Mouse (Mus musculus): Measurements from ENCODE around the gene 4931406P16Rik. TPM values are rescaled to one million over a fixed set of nuclear protein-coding genes. Genes with fewer than 3 reads are reported as not detected.

The 4931406P16Rik gene
- polyA plus RNA-seq, 1 experiment from 2014 or later = 25.2 TPM

DNA sequence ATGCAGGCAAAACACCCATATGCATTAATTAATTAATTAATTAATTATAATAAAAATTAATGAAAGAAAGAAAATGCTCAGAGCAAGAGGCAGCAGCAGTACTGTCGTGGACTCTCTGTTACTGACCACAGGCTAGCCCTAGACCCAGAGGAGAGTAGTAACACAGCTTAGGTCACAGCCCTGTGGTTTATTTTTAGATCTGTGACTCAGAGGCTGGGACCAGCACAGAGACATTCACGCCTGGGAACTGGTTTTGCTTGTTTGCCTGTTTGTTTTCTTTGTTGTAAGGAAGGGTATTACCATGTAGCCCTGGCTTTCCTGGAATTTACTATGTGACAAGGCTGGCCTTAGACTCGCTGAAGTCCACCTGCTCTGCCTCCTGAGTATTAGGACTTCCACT lies 14.1 kb upstream of the 4931406P16Rik start:
- Histone ChIP-seq H3K36me3 (no peaks in the 10 kb centered on the region), H3K9me3 (peaks cover 5% of the 10 kb centered on the region; the same call in 1 of the 2 replicates), H3K4me3 (no peak overlapping the region), H3K27ac (no peak overlapping the region), H3K27me3 (ENCODE audit: insufficient read depth, poor library complexity, severe bottlenecking) (no peaks in the 10 kb centered on the region), H3K4me1 (replicated peaks) (no peaks in the 10 kb centered on the region)
- 63% methylated on average over 3 of the region's 3 CpGs for WGBS
- no peak for DNase-seq (ENCODE audit: low spot score)

DNA sequence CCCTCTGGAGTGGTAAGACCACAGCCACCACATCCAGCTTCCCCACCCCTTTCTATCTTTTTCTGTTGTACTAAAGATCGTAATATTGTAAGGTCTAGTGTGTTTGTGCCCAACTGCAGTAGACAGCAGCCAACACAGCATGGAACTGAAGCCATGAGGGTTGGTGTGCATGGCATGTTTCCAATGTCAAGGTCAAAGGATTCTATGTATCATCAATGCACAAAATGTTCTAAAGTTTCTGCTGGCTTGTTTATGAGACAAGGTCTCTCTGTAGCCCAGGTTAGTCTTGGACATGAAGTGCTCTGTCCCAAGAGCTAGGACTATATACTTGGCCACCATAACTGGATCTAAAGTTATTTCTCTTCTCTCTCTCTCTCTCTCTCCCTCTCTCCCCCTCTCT lies 11.5 kb upstream of the 4931406P16Rik start:
- H3K27ac ChIP-seq = no peak overlapping the region
- H3K36me3 ChIP-seq = no peaks in the 10 kb centered on the region
- peaks cover 7% of the 10 kb centered on the region for H3K4me1 ChIP-seq (replicated peaks)
- H3K9me3 ChIP-seq = peaks cover 5% of the 10 kb centered on the region; the same call in 1 of the 2 replicates
- H3K4me3 ChIP-seq = no peak overlapping the region
- DNase-seq (ENCODE audit: low spot score) = no peak
- 92% methylated on average over 1 of the region's 1 CpGs for WGBS
- H3K27me3 ChIP-seq (ENCODE audit: insufficient read depth, poor library complexity, severe bottlenecking) = no peaks in the 10 kb centered on the region

DNA sequence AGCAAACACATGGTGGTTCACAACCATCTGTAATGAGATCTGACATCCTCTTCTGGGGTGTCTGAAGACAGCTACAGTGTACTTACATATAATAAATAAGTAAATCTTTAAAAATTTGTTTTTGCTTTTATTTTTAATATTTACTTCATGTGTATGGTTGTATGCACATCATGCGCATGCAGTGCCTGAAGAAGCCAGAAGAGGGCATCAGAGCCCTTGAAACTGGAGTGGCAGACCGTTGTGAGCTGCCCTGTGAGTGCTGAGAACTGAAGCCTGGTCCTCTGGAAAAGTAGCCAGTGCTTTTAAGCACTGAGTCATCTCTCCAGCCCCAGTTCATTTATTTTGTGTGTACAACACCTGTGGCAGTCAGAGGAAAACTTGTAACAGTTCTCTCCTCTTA lies 10.7 kb upstream of the 4931406P16Rik start:
- Histone ChIP-seq H3K36me3 (no peaks in the 10 kb centered on the region), H3K4me1 (replicated peaks) (peaks cover 8% of the 10 kb centered on the region), H3K27ac (no peak overlapping the region), H3K27me3 (ENCODE audit: insufficient read depth, poor library complexity, severe bottlenecking) (no peaks in the 10 kb centered on the region), H3K9me3 (peaks cover 5% of the 10 kb centered on the region; the same call in 1 of the 2 replicates), H3K4me3 (no peak overlapping the region)
- DNase-seq (ENCODE audit: low spot score) = no peak
- 94% methylated on average over 2 of the region's 2 CpGs for WGBS

DNA sequence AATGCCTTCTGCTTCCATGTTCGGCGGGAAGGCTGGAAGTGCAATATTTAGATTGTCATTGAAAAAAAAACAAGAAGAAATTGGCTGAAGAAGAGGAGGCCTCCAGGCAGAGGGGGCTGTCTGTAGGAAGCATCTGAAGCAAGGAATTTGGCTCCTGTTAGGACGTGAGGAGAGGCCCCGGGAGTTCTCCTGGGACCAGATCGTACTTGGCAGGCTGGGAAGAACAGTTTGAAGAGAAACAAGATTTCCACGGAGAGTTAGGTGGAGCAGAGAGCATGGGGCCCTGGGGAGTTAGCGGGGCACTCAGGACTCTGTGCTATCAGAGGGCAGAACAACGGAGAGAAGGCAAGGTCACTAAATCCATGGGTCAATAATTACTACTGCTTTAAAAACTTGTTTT lies 10.0 kb upstream of the 4931406P16Rik start:
- no peaks in the 10 kb centered on the region for H3K27me3 ChIP-seq (ENCODE audit: insufficient read depth, poor library complexity, severe bottlenecking)
- no peak overlapping the region for H3K4me3 ChIP-seq
- peaks cover 8% of the 10 kb centered on the region for H3K4me1 ChIP-seq (replicated peaks)
- no peaks in the 10 kb centered on the region for H3K36me3 ChIP-seq
- H3K27ac ChIP-seq = no peak overlapping the region
- H3K9me3 ChIP-seq = peaks cover 5% of the 10 kb centered on the region; the same call in 1 of the 2 replicates
- 84% methylated on average over 8 of the region's 8 CpGs for WGBS
- DNase-seq (ENCODE audit: low spot score) = no peak

DNA sequence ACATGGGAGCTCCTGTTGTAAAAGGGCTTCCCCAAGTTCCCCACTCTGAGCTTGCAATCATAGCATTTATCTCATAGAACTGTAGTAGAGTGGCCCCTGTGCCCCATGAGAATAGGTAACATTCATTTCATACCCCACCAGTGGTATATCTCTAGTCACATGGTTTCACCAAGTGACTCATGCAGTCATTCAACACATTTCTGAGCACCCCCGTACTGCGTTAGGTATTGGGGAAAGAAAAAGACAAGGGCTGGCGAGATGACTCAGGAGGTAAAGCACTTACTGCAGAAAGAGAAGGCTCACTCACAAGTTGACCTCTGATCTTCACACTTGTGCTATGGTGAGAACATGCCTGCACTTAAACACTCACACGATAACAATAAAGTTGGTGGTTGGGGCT lies 8.6 kb upstream of the 4931406P16Rik start:
- 94% methylated on average over 4 of the region's 4 CpGs for WGBS
- DNase-seq (ENCODE audit: low spot score) = no peak
- H3K4me3 ChIP-seq = no peak overlapping the region
- H3K27me3 ChIP-seq (ENCODE audit: insufficient read depth, poor library complexity, severe bottlenecking) = no peaks in the 10 kb centered on the region
- no peaks in the 10 kb centered on the region for H3K36me3 ChIP-seq
- peaks cover 5% of the 10 kb centered on the region; the same call in 1 of the 2 replicates for H3K9me3 ChIP-seq
- no peak overlapping the region for H3K27ac ChIP-seq
- peaks cover 8% of the 10 kb centered on the region for H3K4me1 ChIP-seq (replicated peaks)

DNA sequence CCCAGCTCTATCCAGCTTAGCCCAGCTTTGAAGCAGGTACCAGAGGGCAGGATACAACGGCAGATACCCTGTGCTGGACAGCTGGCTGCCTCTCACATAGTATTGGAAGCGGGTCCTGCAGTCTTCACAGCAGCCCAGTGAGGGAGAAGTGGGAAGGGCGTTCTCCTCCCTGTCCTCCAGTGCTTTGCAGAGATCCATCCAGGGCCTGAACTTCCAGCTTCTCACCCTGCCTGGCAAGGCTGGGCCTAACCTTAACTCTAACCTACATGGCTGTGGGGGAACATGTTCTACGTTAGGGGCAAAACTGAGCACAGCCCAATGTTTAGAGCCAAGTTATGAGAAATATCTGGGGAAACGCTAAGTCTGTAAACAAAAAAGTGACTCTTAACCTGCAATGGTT lies 7.8 kb upstream of the 4931406P16Rik start:
- Histone ChIP-seq H3K4me3 (no peak overlapping the region), H3K9me3 (peaks cover 5% of the 10 kb centered on the region; the same call in 1 of the 2 replicates), H3K36me3 (no peaks in the 10 kb centered on the region), H3K27ac (no peak overlapping the region), H3K27me3 (ENCODE audit: insufficient read depth, poor library complexity, severe bottlenecking) (no peaks in the 10 kb centered on the region), H3K4me1 (replicated peaks) (peaks cover 8% of the 10 kb centered on the region)
- WGBS = 90% methylated on average over 5 of the region's 5 CpGs
- no peak for DNase-seq (ENCODE audit: low spot score)

DNA sequence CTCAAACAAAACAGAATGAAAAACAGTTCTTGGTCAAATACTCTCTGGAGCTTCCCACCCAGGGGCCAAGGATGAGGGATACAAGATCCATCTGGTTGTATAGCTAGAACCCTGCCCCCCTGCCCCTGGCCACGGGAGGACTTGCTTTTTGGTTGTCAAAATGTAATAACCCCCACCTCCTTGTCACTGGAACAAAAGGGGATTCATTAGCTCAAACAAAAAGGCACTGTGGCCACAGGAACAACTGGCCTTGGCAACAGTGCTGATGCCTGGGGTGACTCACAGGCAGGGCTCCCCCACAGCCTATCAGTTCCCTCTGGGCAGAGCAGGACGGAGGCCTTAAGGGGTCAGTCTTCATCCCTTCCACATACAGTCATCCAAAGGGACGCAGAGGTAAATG lies 6.6 kb upstream of the 4931406P16Rik start:
- peak overlapping the region; percentile 47 for H3K27ac ChIP-seq
- H3K36me3 ChIP-seq = no peaks in the 10 kb centered on the region
- H3K27me3 ChIP-seq (ENCODE audit: insufficient read depth, poor library complexity, severe bottlenecking) = no peaks in the 10 kb centered on the region
- WGBS = 24% methylated on average over 3 of the region's 3 CpGs
- peak; percentile 17 for DNase-seq (ENCODE audit: low spot score)
- H3K4me1 ChIP-seq (replicated peaks) = peaks cover 8% of the 10 kb centered on the region
- H3K9me3 ChIP-seq = peaks cover 5% of the 10 kb centered on the region; the same call in 1 of the 2 replicates
- H3K4me3 ChIP-seq = peak overlapping the region; percentile 16; the same call in 1 of the 2 replicates

DNA sequence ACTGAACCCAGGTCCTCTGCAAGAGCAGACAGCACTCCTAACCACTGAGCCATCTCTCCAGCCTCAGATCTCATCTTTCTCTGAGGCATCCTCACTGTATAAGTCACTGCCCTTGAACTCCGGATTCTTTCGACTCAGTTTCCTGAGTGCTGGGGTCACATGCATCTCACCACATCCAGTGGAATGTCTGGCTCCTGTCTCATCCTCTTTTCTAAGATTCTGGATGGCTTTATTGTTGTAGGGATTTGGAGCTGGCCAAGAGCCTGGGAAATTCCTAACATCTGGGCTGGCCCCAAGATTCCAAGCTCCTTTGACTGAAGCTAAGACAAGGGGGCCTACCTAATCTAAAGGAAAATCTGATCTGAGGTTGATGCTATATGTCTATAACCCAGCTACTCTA lies 5.8 kb upstream of the 4931406P16Rik start:
- Histone ChIP-seq H3K36me3 (no peaks in the 10 kb centered on the region), H3K27me3 (ENCODE audit: insufficient read depth, poor library complexity, severe bottlenecking) (no peaks in the 10 kb centered on the region), H3K9me3 (peaks cover 2% of the 10 kb centered on the region; the same call in 1 of the 2 replicates), H3K4me1 (replicated peaks) (peaks cover 8% of the 10 kb centered on the region), H3K4me3 (no peak overlapping the region), H3K27ac (no peak overlapping the region)
- 91% methylated on average over 2 of the region's 2 CpGs for WGBS
- no peak for DNase-seq (ENCODE audit: low spot score)

DNA sequence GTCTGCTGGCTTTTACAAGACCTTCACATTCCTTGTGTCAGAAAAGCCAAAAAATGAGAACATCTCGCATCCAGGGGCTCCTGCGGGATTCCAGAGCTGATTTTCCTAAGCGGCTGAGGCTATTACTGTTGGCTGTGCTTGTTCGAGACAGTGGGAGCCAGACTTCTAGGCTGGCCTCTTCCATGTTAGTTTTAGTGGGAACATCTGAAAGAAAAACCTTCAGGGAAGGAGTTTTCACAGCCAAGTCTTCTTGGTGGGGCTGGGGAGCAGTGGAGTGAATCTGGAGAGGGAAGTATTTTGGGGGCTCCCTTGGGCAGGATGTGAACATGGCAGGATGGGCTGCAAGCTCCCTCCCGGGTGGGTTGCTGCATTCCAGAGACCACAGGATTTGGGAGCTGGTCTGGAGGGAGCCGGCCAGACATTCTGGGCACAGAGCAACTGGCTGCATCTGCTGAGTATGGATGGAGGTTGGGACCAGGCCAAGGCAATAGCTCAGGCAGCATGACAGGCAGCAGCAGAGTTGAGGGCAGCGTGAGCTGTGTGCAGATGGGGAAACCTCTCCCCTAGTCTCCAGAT lies 4.6 kb upstream of the 4931406P16Rik start:
- Histone ChIP-seq H3K36me3 (no peaks in the 10 kb centered on the region), H3K4me1 (replicated peaks) (peaks cover 8% of the 10 kb centered on the region), H3K9me3 (no peaks in the 10 kb centered on the region), H3K27me3 (ENCODE audit: insufficient read depth, poor library complexity, severe bottlenecking) (no peaks in the 10 kb centered on the region), H3K27ac (no peak overlapping the region), H3K4me3 (no peak overlapping the region)
- WGBS = 75% methylated on average over 7 of the region's 7 CpGs
- no peak for DNase-seq (ENCODE audit: low spot score)

DNA sequence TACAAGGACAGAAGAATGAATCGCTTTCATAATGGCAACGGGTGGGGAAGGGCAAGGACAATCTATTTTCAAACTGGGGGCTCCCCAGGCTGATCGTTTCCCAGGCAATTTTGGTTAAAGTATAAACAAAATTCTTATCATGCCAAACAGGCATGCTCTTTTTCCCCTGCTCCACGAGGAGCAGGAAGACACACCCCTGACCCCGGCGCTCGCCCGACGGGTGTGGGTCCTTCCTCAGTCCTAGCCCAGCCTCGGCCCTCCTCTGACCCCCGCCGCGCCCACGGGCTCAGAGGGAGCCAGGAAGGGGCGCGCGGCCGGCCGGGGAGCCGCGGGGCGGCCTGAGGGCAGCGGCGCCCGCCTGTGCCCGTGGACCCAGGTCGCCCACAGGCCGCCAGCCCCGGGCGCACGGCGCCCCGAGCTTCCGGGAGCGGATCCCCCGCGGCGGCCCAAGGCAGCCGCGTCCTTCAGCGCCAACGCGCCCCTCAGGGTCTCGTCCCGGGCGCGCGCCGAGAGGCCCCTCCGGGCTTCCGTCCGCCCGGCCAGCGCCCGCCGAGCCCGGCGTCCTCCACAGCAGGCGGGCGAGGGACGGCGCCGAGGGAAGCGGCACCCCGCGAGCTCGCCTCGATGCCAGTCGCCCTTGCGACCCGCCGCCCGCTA lies 437 bp downstream of the 4931406P16Rik start:
- no peak for DNase-seq (ENCODE audit: low spot score)
- H3K4me1 ChIP-seq (replicated peaks) = peaks cover 8% of the 10 kb centered on the region
- 0 out of 2 replicates have a peak, but pooled peaks cover 6% of the 10 kb centered on the region for H3K36me3 ChIP-seq
- H3K4me3 ChIP-seq = peak overlapping the region; percentile 95
- H3K27me3 ChIP-seq (ENCODE audit: insufficient read depth, poor library complexity, severe bottlenecking) = no peaks in the 10 kb centered on the region
- WGBS = under 1% methylated on average over 68 of the region's 73 CpGs
- no peaks in the 10 kb centered on the region for H3K9me3 ChIP-seq
- peak overlapping the region; percentile 95 for H3K27ac ChIP-seq

DNA sequence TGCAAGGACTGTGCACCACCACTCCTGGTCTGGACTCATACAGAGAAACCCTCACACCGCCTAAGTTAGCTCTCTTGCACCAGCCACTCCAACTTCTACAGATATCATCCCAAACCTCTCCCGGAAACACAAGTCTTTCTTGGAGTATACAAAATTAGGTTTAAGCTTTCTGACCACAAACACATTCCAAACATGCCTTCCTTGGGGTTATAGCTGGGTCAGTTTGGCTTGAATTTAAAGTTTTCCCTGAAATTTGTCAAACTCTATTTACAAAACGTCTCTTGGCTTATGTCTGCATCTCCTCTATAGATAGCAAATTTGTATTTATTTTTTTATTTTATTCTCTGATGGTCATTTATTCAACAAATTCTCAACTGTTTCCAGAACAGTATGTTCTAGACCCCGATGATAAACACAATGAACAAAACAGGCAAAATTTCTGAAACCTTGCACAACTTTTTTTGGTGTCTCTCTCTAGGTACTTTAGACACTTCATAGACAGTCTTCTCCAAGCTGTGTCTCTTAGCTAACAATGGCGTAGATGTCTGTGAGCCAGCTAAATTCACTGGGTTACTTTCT lies 4.1 kb downstream of the 4931406P16Rik start:
- H3K4me3 ChIP-seq = no peak overlapping the region
- H3K27me3 ChIP-seq (ENCODE audit: insufficient read depth, poor library complexity, severe bottlenecking) = no peaks in the 10 kb centered on the region
- DNase-seq (ENCODE audit: low spot score) = no peak
- peaks cover 8% of the 10 kb centered on the region for H3K4me1 ChIP-seq (replicated peaks)
- H3K27ac ChIP-seq = no peak overlapping the region
- H3K36me3 ChIP-seq = 0 out of 2 replicates have a peak, but pooled peaks cover 6% of the 10 kb centered on the region
- H3K9me3 ChIP-seq = no peaks in the 10 kb centered on the region
- 89% methylated on average over 5 of the region's 5 CpGs for WGBS

DNA sequence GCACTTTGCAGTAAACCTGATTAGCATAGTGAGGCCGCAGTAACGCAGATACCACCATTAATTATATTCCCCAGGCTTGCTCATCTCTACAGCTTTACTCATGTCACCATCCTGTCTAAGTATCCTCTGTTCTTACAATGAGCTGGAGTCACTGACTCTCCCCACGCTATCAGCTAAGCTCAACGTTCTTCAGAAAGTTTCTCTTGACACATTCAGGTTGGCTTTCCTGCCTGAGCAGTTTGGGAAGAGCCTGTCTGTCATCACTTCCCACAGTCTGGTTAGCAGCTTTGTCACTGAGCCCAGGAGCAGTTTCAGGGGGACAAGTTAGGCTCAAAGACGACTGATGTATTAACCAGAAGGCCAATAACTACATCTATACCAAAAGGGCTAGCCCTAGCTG lies 4.8 kb downstream of the 4931406P16Rik start:
- DNase-seq (ENCODE audit: low spot score) = no peak
- WGBS = 72% methylated on average over 5 of the region's 5 CpGs
- Histone ChIP-seq H3K9me3 (no peaks in the 10 kb centered on the region), H3K4me1 (replicated peaks) (peaks cover 8% of the 10 kb centered on the region), H3K27me3 (ENCODE audit: insufficient read depth, poor library complexity, severe bottlenecking) (no peaks in the 10 kb centered on the region), H3K36me3 (0 out of 2 replicates have a peak, but pooled peaks cover 6% of the 10 kb centered on the region), H3K27ac (no peak overlapping the region), H3K4me3 (no peak overlapping the region)

DNA sequence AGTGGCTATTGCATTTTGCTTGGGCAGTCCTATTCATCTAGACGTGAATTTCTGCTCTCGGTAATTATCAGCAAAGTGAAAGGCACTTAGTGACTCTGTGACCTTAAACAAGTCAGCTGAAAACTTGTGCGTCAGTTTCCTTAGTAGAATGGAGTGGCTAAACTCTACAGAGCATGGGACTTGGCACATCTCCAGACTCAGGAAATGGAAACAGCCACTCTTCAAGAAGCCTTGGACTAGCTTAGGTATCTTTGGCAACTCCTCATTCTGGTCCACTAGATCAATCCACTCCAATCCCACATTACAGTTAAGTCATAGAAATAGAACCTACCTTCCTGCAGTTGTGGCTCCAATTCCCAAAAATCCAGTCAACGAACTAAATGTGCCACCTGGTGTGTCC lies 7.9 kb downstream of the 4931406P16Rik start:
- Histone ChIP-seq H3K27me3 (ENCODE audit: insufficient read depth, poor library complexity, severe bottlenecking) (no peaks in the 10 kb centered on the region), H3K27ac (no peak overlapping the region), H3K36me3 (peaks cover 14% of the 10 kb centered on the region), H3K4me1 (replicated peaks) (no peaks in the 10 kb centered on the region), H3K9me3 (no peaks in the 10 kb centered on the region), H3K4me3 (no peak overlapping the region)
- 70% methylated on average over 4 of the region's 4 CpGs for WGBS
- no peak for DNase-seq (ENCODE audit: low spot score)

All from hindbrain, embryonic 10.5 days (tissue).